Mouse (Mus musculus) G1E (cell line): ENCODE results near the gene Smad3.

ENCODE experiments used
- CTCF ChIP-seq: IDR thresholded peaks from 2 replicates; pipeline ENCODE4 v1.5.1; 2012; ENCODE audit warnings: low read depth, low read length, inconsistent platforms, mixed read lengths
- TAL1 ChIP-seq: conservative IDR thresholded peaks from 2 replicates; pipeline ENCODE4 v1.6.1; 2012; ENCODE audit warnings: low read depth, low read length, inconsistent platforms, mixed read lengths

- TF ChIP-seq CTCF (no peak), TAL1 (no peak)
Measured at GRCm38 (mm10) chr9:63657167-63657566, 100.6 kb downstream of the Smad3 start.
